ENCODE assay signal across 8 mouse cellular contexts in genomic region chr17:26660192-26660912, GRCm38 (mm10). TPM values are rescaled to one million over a fixed set of nuclear protein-coding genes. Genes with fewer than 3 reads are reported as not detected.
DNase-seq lines count a peak whose midpoint lies in the region; ATAC-seq and TF ChIP-seq lines count a peak whose summit lies in the region.

No protein-coding gene starts in this region.

- H3K36me3 ChIP-seq in kidney, adult 2 months (ENCODE audit: control insufficient read depth, insufficient read depth, low read length) = 0 out of 2 replicates have a peak, but pooled peaks cover 1% of the 10 kb centered on the region
- peaks cover 22% of the 10 kb centered on the region for H3K36me3 ChIP-seq in limb, embryonic 10.5 days

- peak; percentile 53 for ATAC-seq in monocyte, adult 5-6 weeks (replicated peaks; ENCODE audit: insufficient number of reproducible peaks, low FRiP score, low TSS enrichment, poor library complexity, severe bottlenecking)

- DNase-seq in urinary bladder, postnatal 14 days (ENCODE audit: low spot score) = peak; percentile 82
- DNase-seq in urinary bladder, postnatal 10 days (ENCODE audit: low spot score) = no peak
- DNase-seq in embryo, embryonic 10.5 days (ENCODE audit: low spot score) = peak; percentile 85
- DNase-seq in gastrocnemius, postnatal 25 days = peak; percentile 72
- DNase-seq in kidney, adult 2 months = peak; percentile 85
- DNase-seq in limb, embryonic 10.5 days (ENCODE audit: low spot score) = peak; percentile 79
- peak; percentile 67 to 74 for DNase-seq in spleen, postnatal 36 days (ENCODE audit: low spot score in 2 of 2)

- H3K4me3 ChIP-seq in kidney, adult 2 months (ENCODE audit: insufficient read depth, low read depth, low read length) = no peak overlapping the region
- H3K4me3 ChIP-seq in limb, embryonic 10.5 days = no peak overlapping the region

- WGBS in kidney, adult 2 months = 23% methylated on average over 21 of the region's 21 CpGs
- WGBS in limb, embryonic 10.5 days = 25% methylated on average over 21 of the region's 21 CpGs

- no peaks in the 10 kb centered on the region for H3K27me3 ChIP-seq in kidney, adult 2 months (replicated peaks; ENCODE audit: control insufficient read depth, insufficient read depth, low read length)
- no peaks in the 10 kb centered on the region for H3K27me3 ChIP-seq in limb, embryonic 10.5 days (ENCODE audit: low read depth, poor library complexity, severe bottlenecking)

- no peak for TF ChIP-seq POLR2A in kidney, adult 2 months (IDR thresholded peaks at IDR 0.05; ENCODE audit: low read depth, low read length)

- peak; percentile 81 for TF ChIP-seq CTCF in kidney, adult 2 months (conservative IDR thresholded peaks at IDR 0.05; ENCODE audit: insufficient read depth, insufficient read length, low read depth, low read length)

- H3K4me1 ChIP-seq in kidney, adult 2 months (ENCODE audit: control insufficient read depth, insufficient read depth, low read length) = 0 out of 2 replicates have a peak, but pooled peaks cover 2% of the 10 kb centered on the region
- peaks cover 10% of the 10 kb centered on the region for H3K4me1 ChIP-seq in limb, embryonic 10.5 days

- H3K9me3 ChIP-seq in limb, embryonic 10.5 days (replicated peaks) = no peaks in the 10 kb centered on the region

- no peak overlapping the region for H3K27ac ChIP-seq in kidney, adult 2 months (ENCODE audit: insufficient read depth, low read depth, low read length)
- no peak overlapping the region for H3K27ac ChIP-seq in limb, embryonic 10.5 days

RNA-seq across cellular contexts. Expression of gene Atp6v0e, which starts 2.7 kb away (rescaled TPM):
- total RNA-seq in gastrocnemius, postnatal 25 days (2021) = 10 to 100 TPM; 29.7 to 43.1 TPM
- polyA plus RNA-seq in kidney, adult 2 months (2012; rRNA removed) = 399 and 450 TPM in 2 replicates
- polyA plus RNA-seq in limb, embryonic 10.5 days (2016; fragmentation: Nextera tagmentation; extraction: Ambion mirVana) = 104 and 107 TPM in 2 replicates
- total RNA-seq in monocyte, adult 5-6 weeks (2017) = 314 to 369 TPM (median 315 TPM) in 3 replicates

RNA-seq across cellular contexts. Expression of gene Crebrf, which starts 55.1 kb away (rescaled TPM):
- total RNA-seq in gastrocnemius, postnatal 25 days (2021) = 10 to 100 TPM; 21.7 to 24.0 TPM
- 7.4 and 9.1 TPM in 2 replicates for polyA plus RNA-seq in kidney, adult 2 months (2012; rRNA removed)
- polyA plus RNA-seq in limb, embryonic 10.5 days (2016; fragmentation: Nextera tagmentation; extraction: Ambion mirVana) = 1.7 and 2.9 TPM in 2 replicates
- total RNA-seq in monocyte, adult 5-6 weeks (2017) = 79.3 to 106 TPM (median 83.5 TPM) in 3 replicates
